Mouse (Mus musculus): ENCODE measurements around the gene Elp5. TPM values are rescaled to one million over a fixed set of nuclear protein-coding genes. Genes with fewer than 3 reads are reported as not detected.

Elp5 gene
- total RNA-seq, 2 experiments from 2014 or later: 88.5 to 93.9 TPM

Small RNA genes lying within 50 kb of the gene (microRNA-seq; reads per million reads assigned to microRNA genes)
- gene Gm44349 (0 to 0.23 reads per million in 2 experiments), gene Mir324 (9,675 to 10,187 reads per million in 2 experiments)

Other genes starting within 250 kb of the Elp5 start
- gene Polr2a, start 223.9 kb downstream of the Elp5 start, total RNA-seq (2021): 10 to 100 TPM; 62.8 to 68.5 TPM
- gene Slc35g3, start 220.5 kb downstream of the Elp5 start, total RNA-seq (2021): under 1 TPM in 1 of 2 experiments, not detected in 1; 0.21 TPM
- 10 to 100 TPM; 82.0 to 83.5 TPM for gene Zbtb4, start 216.6 kb downstream of the Elp5 start, total RNA-seq (2021)
- gene Chrnb1, start 186.6 kb downstream of the Elp5 start, total RNA-seq (2021): 1 to 10 TPM; 1.0 to 1.1 TPM
- gene Fgf11, start 180.7 kb downstream of the Elp5 start, total RNA-seq (2021): 10 to 100 TPM; 22.8 to 23.7 TPM
- not detected for gene Tmem102, start 176.9 kb downstream of the Elp5 start, total RNA-seq (2021)
- not detected for gene Gm39566, start 167.2 kb downstream of the Elp5 start, total RNA-seq (2021)
- not detected for gene Spem2, start 164.1 kb downstream of the Elp5 start, total RNA-seq (2021)
- under 1 TPM; 0.50 to 0.74 TPM for gene Spem1, start 160.3 kb downstream of the Elp5 start, total RNA-seq (2021)
- gene Nlgn2, start 144.7 kb downstream of the Elp5 start, total RNA-seq (2021): 100 to 1,000 TPM; 220 to 226 TPM
- gene Tmem256, start 144.0 kb downstream of the Elp5 start, total RNA-seq (2021): 100 to 1,000 TPM; 150 to 162 TPM
- gene Plscr3, start 136.1 kb downstream of the Elp5 start, total RNA-seq (2021): 10 to 100 TPM; 22.0 to 23.3 TPM
- gene Tnk1, start 123.8 kb downstream of the Elp5 start, total RNA-seq (2021): not detected
- not detected for gene Tmem95, start 104.5 kb downstream of the Elp5 start, total RNA-seq (2021)
- 1 to 10 TPM; 1.1 to 1.2 TPM for gene Kctd11, start 101.1 kb downstream of the Elp5 start, total RNA-seq (2021)
- under 1 TPM in 1 of 2 experiments, not detected in 1; 0.30 TPM for gene Acap1, start 87.0 kb downstream of the Elp5 start, total RNA-seq (2021)
- gene 2810408A11Rik, start 81.5 kb downstream of the Elp5 start, total RNA-seq (2021): 1 to 10 TPM; 1.5 to 2.1 TPM
- gene Neurl4, start 81.4 kb downstream of the Elp5 start, total RNA-seq (2021): 100 to 1,000 TPM; 108 to 124 TPM
- 10 to 100 TPM; 28.5 to 29.3 TPM for gene Gps2, start 68.6 kb downstream of the Elp5 start, total RNA-seq (2021)
- 100 to 1,000 TPM; 446 to 451 TPM for gene Eif5a, start 60.6 kb downstream of the Elp5 start, total RNA-seq (2021)
- gene Ybx2, start 46.7 kb downstream of the Elp5 start, total RNA-seq (2021): 1 to 10 TPM; 8.3 to 9.7 TPM
- gene Slc2a4, start 34.3 kb downstream of the Elp5 start, total RNA-seq (2021): 1 to 10 TPM; 1.8 to 3.6 TPM
- gene Cldn7, start 17.7 kb downstream of the Elp5 start, total RNA-seq (2021): not detected
- 100 to 1,000 TPM; 108 to 115 TPM for gene Ctdnep1, start 1.4 kb downstream of the Elp5 start, total RNA-seq (2021)
- gene Gabarap, start 8.6 kb upstream of the Elp5 start, total RNA-seq (2021): 100 to 1,000 TPM; 221 to 251 TPM
- gene Phf23, start 13.3 kb upstream of the Elp5 start, total RNA-seq (2021): 10 to 100 TPM; 38.0 to 40.0 TPM
- gene Dvl2, start 18.1 kb upstream of the Elp5 start, total RNA-seq (2021): 10 to 100 TPM; 29.3 to 29.7 TPM
- 10 to 100 TPM; 62.3 to 69.2 TPM for gene Acadvl, start 32.9 kb upstream of the Elp5 start, total RNA-seq (2021)
- 100 to 1,000 TPM; 845 to 900 TPM for gene Dlg4, start 34.4 kb upstream of the Elp5 start, total RNA-seq (2021)
- 1 to 10 TPM in 1 of 2 experiments, under 1 TPM in 1; 0.88 to 1.0 TPM for gene Asgr1, start 71.6 kb upstream of the Elp5 start, total RNA-seq (2021)
- not detected for gene Asgr2, start 110.1 kb upstream of the Elp5 start, total RNA-seq (2021)
- 1 to 10 TPM in 1 of 2 experiments, under 1 TPM in 1; 0.55 to 1.2 TPM for gene Mgl2, start 147.8 kb upstream of the Elp5 start, total RNA-seq (2021)
- 1 to 10 TPM; 1.1 to 2.3 TPM for gene Clec10a, start 173.7 kb upstream of the Elp5 start, total RNA-seq (2021)
- gene Slc16a11, start 230.2 kb upstream of the Elp5 start, total RNA-seq (2021): 10 to 100 TPM; 26.1 to 32.9 TPM
- 10 to 100 TPM in 1 of 2 experiments, 1 to 10 TPM in 1; 9.3 to 12.6 TPM for gene Slc16a13, start 238.5 kb upstream of the Elp5 start, total RNA-seq (2021)
- 1 to 10 TPM; 2.7 to 2.9 TPM for gene Bcl6b, start 247.3 kb upstream of the Elp5 start, total RNA-seq (2021)

Data from layer of hippocampus, postnatal 14 days (tissue).